Comparison of ENCODE assay signal across 9 mouse cellular contexts in genomic region chr15:82379511-82379870, GRCm38 (mm10). TPM values are rescaled to one million over a fixed set of nuclear protein-coding genes. Genes with fewer than 3 reads are reported as not detected.
DNase-seq lines count a peak whose midpoint lies in the region; ATAC-seq and TF ChIP-seq lines count a peak whose summit lies in the region.
"Had no signal": no experiment of that assay in that cellular context is flagged by ENCODE, and none has a peak within 500 bp of the region (broad histone marks: within the 10 kb centered on the region; RNA-seq: fewer than 3 reads in every experiment).

No protein-coding gene starts in this region.

- WGBS in kidney, embryonic 15.5 days, result 25% methylated on average over 7 of the region's 7 CpGs
- 16% methylated on average over 7 of the region's 7 CpGs for WGBS in forebrain, embryonic 11.5 days
- WGBS in limb, embryonic 14.5 days, result 28% methylated on average over 7 of the region's 7 CpGs
- 29% methylated on average over 7 of the region's 7 CpGs for WGBS in neural tube, embryonic 14.5 days

- no peak for DNase-seq in kidney, adult 9 months
- DNase-seq in forebrain, embryonic 11.5 days (ENCODE audit: low spot score), result no peak
- no peak for DNase-seq in limb, embryonic 14.5 days (ENCODE audit: low spot score)
- DNase-seq in ovary, adult 18-20 months (ENCODE audit: low spot score), result no peak
- no peak for DNase-seq in left cerebral cortex, postnatal 4 days
- no peak for DNase-seq in cerebellum, postnatal 14 days

- H3K4me1 ChIP-seq in kidney, embryonic 15.5 days, result peaks cover 40% of the 10 kb centered on the region
- peaks cover 6% of the 10 kb centered on the region; the same call in 1 of the 2 replicates for H3K4me1 ChIP-seq in forebrain, embryonic 11.5 days (replicated peaks; ENCODE audit: control insufficient read depth, insufficient read depth, low read length)
- peaks cover 6% of the 10 kb centered on the region; the same call in 1 of the 2 replicates for H3K4me1 ChIP-seq in limb, embryonic 14.5 days (ENCODE audit: control insufficient read depth, insufficient read depth, low read length)
- H3K4me1 ChIP-seq in neural tube, embryonic 14.5 days (ENCODE audit: control insufficient read depth, insufficient read depth, low read length), result no peaks in the 10 kb centered on the region

- intact Hi-C loops in left cerebral cortex, postnatal 4 days (cut with DNase I), result no loop called here

- no peaks in the 10 kb centered on the region for H3K9me3 ChIP-seq in kidney, embryonic 15.5 days (replicated peaks)
- H3K9me3 ChIP-seq in forebrain, embryonic 11.5 days (ENCODE audit: control insufficient read depth, low read length), result no peaks in the 10 kb centered on the region
- no peaks in the 10 kb centered on the region for H3K9me3 ChIP-seq in limb, embryonic 14.5 days (ENCODE audit: control insufficient read depth, low read length)
- no peaks in the 10 kb centered on the region for H3K9me3 ChIP-seq in neural tube, embryonic 14.5 days (ENCODE audit: control insufficient read depth, low read length)

- peak overlapping the region; percentile 55 for H3K4me3 ChIP-seq in kidney, embryonic 15.5 days (replicated peaks)
- peak overlapping the region; percentile 35; the same call in 1 of the 2 replicates for H3K4me3 ChIP-seq in forebrain, embryonic 11.5 days (ENCODE audit: low read depth, low read length)
- H3K4me3 ChIP-seq in limb, embryonic 14.5 days (replicated peaks; ENCODE audit: low read length), result peak overlapping the region; percentile 39
- peak overlapping the region; percentile 22 for H3K4me3 ChIP-seq in neural tube, embryonic 14.5 days (ENCODE audit: low read depth, low read length)

- H3K9ac ChIP-seq in kidney, embryonic 15.5 days, result peak overlapping the region; percentile 45; the same call in 1 of the 2 replicates
- H3K9ac ChIP-seq in forebrain, embryonic 11.5 days (ENCODE audit: low read length), result peak overlapping the region; percentile 64
- H3K9ac ChIP-seq in limb, embryonic 14.5 days (ENCODE audit: low read depth, low read length, severe bottlenecking), result peak overlapping the region; percentile 55
- 0 out of 2 replicates have a peak overlapping the region, but pooled peaks have one; percentile 41 for H3K9ac ChIP-seq in neural tube, embryonic 14.5 days (replicated peaks; ENCODE audit: low read depth, low read length)

- H3K4me2 ChIP-seq in kidney, embryonic 15.5 days, result peak overlapping the region; percentile 86
- peak overlapping the region; percentile 60 for H3K4me2 ChIP-seq in forebrain, embryonic 11.5 days (ENCODE audit: low read depth, low read length, severe bottlenecking)
- H3K4me2 ChIP-seq in limb, embryonic 14.5 days (replicated peaks; ENCODE audit: low read depth, low read length, severe bottlenecking), result peak overlapping the region; percentile 70
- H3K4me2 ChIP-seq in neural tube, embryonic 14.5 days (ENCODE audit: low read depth, low read length), result peak overlapping the region; percentile 52; the same call in 1 of the 2 replicates

- peak overlapping the region; percentile 93 for H3K27ac ChIP-seq in kidney, embryonic 15.5 days
- no peak overlapping the region for H3K27ac ChIP-seq in forebrain, embryonic 11.5 days (ENCODE audit: low read depth, low read length)
- 0 out of 2 replicates have a peak overlapping the region, but pooled peaks have one; percentile 0 for H3K27ac ChIP-seq in limb, embryonic 14.5 days (replicated peaks; ENCODE audit: low read depth, low read length)
- no peak overlapping the region for H3K27ac ChIP-seq in neural tube, embryonic 14.5 days (ENCODE audit: low read depth, low read length)

- no peaks in the 10 kb centered on the region for H3K27me3 ChIP-seq in kidney, embryonic 15.5 days
- no peaks in the 10 kb centered on the region for H3K27me3 ChIP-seq in forebrain, embryonic 11.5 days (ENCODE audit: control insufficient read depth, insufficient read depth, low read length)
- no peaks in the 10 kb centered on the region for H3K27me3 ChIP-seq in limb, embryonic 14.5 days (ENCODE audit: control insufficient read depth, insufficient read depth, low read length)
- no peaks in the 10 kb centered on the region for H3K27me3 ChIP-seq in neural tube, embryonic 14.5 days (ENCODE audit: control insufficient read depth, insufficient read depth, low read length)

- ATAC-seq in kidney, embryonic 15.5 days (replicated peaks; ENCODE audit: low FRiP score), result peak; percentile 76
- peak; percentile 51; the same call in 1 of the 2 replicates for ATAC-seq in forebrain, embryonic 11.5 days (replicated peaks; ENCODE audit: low FRiP score)
- ATAC-seq in limb, embryonic 14.5 days (ENCODE audit: low FRiP score, low read depth), result no peak
- no peak for ATAC-seq in neural tube, embryonic 14.5 days (ENCODE audit: low read depth)

- no peaks in the 10 kb centered on the region for H3K36me3 ChIP-seq in kidney, embryonic 15.5 days
- H3K36me3 ChIP-seq in forebrain, embryonic 11.5 days (ENCODE audit: control insufficient read depth, insufficient read depth, low read length), result no peaks in the 10 kb centered on the region
- no peaks in the 10 kb centered on the region for H3K36me3 ChIP-seq in limb, embryonic 14.5 days (ENCODE audit: control insufficient read depth, insufficient read depth, low read length)
- H3K36me3 ChIP-seq in neural tube, embryonic 14.5 days (ENCODE audit: control insufficient read depth, insufficient read depth, low read length), result no peaks in the 10 kb centered on the region

- no peak for TF ChIP-seq POLR2A in limb, embryonic 14.5 days (IDR thresholded peaks at IDR 0.05; ENCODE audit: borderline replicate concordance, extremely low read depth, insufficient read depth, insufficient read length)

RNA-seq across cellular contexts. Expression of gene Cyp2d22, which starts 0.6 kb away (rescaled TPM):
- polyA plus RNA-seq in kidney, embryonic 15.5 days (2015; fragmentation: Nextera tagmentation; extraction: Ambion mirVana), result 12.9 and 18.6 TPM in 2 replicates
- polyA plus RNA-seq in forebrain, embryonic 11.5 days (2014; fragmentation: Nextera tagmentation; extraction: Ambion mirVana), result 2.5 and 3.6 TPM in 2 replicates
- polyA plus RNA-seq in limb, embryonic 14.5 days (2012; rRNA removed), result 27.5 and 29.5 TPM in 2 replicates
- polyA plus RNA-seq in limb, embryonic 14.5 days (2014; fragmentation: Nextera tagmentation; extraction: Ambion mirVana), result 5.2 and 6.4 TPM in 2 replicates
- 0.99 and 1.8 TPM in 2 replicates for polyA plus RNA-seq in neural tube, embryonic 14.5 days (2014; fragmentation: Nextera tagmentation; extraction: Ambion mirVana)
- 1 to 10 TPM; 5.3 to 7.0 TPM for total RNA-seq in left cerebral cortex, postnatal 4 days (2021)

RNA-seq across cellular contexts. Expression of gene Cyp2d11, which starts 14.3 kb away (rescaled TPM):
- not detected in 2 replicates for polyA plus RNA-seq in kidney, embryonic 15.5 days (2015; fragmentation: Nextera tagmentation; extraction: Ambion mirVana)
- not detected in 2 replicates for polyA plus RNA-seq in forebrain, embryonic 11.5 days (2014; fragmentation: Nextera tagmentation; extraction: Ambion mirVana)
- polyA plus RNA-seq in limb, embryonic 14.5 days (2012; rRNA removed), result not detected in 2 replicates
- polyA plus RNA-seq in limb, embryonic 14.5 days (2014; fragmentation: Nextera tagmentation; extraction: Ambion mirVana), result not detected in 2 replicates
- polyA plus RNA-seq in neural tube, embryonic 14.5 days (2014; fragmentation: Nextera tagmentation; extraction: Ambion mirVana), result not detected in 2 replicates
- total RNA-seq in left cerebral cortex, postnatal 4 days (2021), result not detected
- polyA plus RNA-seq: Patski had no signal

RNA-seq across cellular contexts. Expression of gene Ndufa6, which starts 25.4 kb away (rescaled TPM):
- 428 and 459 TPM in 2 replicates for polyA plus RNA-seq in kidney, embryonic 15.5 days (2015; fragmentation: Nextera tagmentation; extraction: Ambion mirVana)
- 251 and 275 TPM in 2 replicates for polyA plus RNA-seq in forebrain, embryonic 11.5 days (2014; fragmentation: Nextera tagmentation; extraction: Ambion mirVana)
- polyA plus RNA-seq in limb, embryonic 14.5 days (2012; rRNA removed), result 252 and 318 TPM in 2 replicates
- 325 and 348 TPM in 2 replicates for polyA plus RNA-seq in limb, embryonic 14.5 days (2014; fragmentation: Nextera tagmentation; extraction: Ambion mirVana)
- polyA plus RNA-seq in neural tube, embryonic 14.5 days (2014; fragmentation: Nextera tagmentation; extraction: Ambion mirVana), result 391 and 432 TPM in 2 replicates
- total RNA-seq in left cerebral cortex, postnatal 4 days (2021), result 100 to 1,000 TPM; 161 to 174 TPM

RNA-seq across cellular contexts. Expression of gene Cyp2d10, which starts 27.5 kb away (rescaled TPM):
- 0.27 and 0.49 TPM in 2 replicates for polyA plus RNA-seq in kidney, embryonic 15.5 days (2015; fragmentation: Nextera tagmentation; extraction: Ambion mirVana)
- polyA plus RNA-seq in forebrain, embryonic 11.5 days (2014; fragmentation: Nextera tagmentation; extraction: Ambion mirVana), result not detected in 2 replicates
- polyA plus RNA-seq in limb, embryonic 14.5 days (2012; rRNA removed), result not detected in 2 replicates
- not detected in 2 replicates for polyA plus RNA-seq in limb, embryonic 14.5 days (2014; fragmentation: Nextera tagmentation; extraction: Ambion mirVana)
- polyA plus RNA-seq in neural tube, embryonic 14.5 days (2014; fragmentation: Nextera tagmentation; extraction: Ambion mirVana), result not detected in 2 replicates
- not detected for total RNA-seq in left cerebral cortex, postnatal 4 days (2021)

RNA-seq across cellular contexts. Expression of gene Smdt1, which starts 40.7 kb away (rescaled TPM):
- polyA plus RNA-seq in kidney, embryonic 15.5 days (2015; fragmentation: Nextera tagmentation; extraction: Ambion mirVana), result 296 and 297 TPM in 2 replicates
- 236 and 244 TPM in 2 replicates for polyA plus RNA-seq in forebrain, embryonic 11.5 days (2014; fragmentation: Nextera tagmentation; extraction: Ambion mirVana)
- polyA plus RNA-seq in limb, embryonic 14.5 days (2012; rRNA removed), result 175 and 178 TPM in 2 replicates
- polyA plus RNA-seq in limb, embryonic 14.5 days (2014; fragmentation: Nextera tagmentation; extraction: Ambion mirVana), result 255 and 258 TPM in 2 replicates
- 351 and 392 TPM in 2 replicates for polyA plus RNA-seq in neural tube, embryonic 14.5 days (2014; fragmentation: Nextera tagmentation; extraction: Ambion mirVana)
- 100 to 1,000 TPM; 122 to 125 TPM for total RNA-seq in left cerebral cortex, postnatal 4 days (2021)

Comparison
In these comparisons a context has a peak if more than half of its experiments do, and no peak if none do; other contexts are left out.
1. ATAC-seq: peak in kidney, embryonic 15.5 days (single experiment) and forebrain, embryonic 11.5 days (single experiment); none in limb, embryonic 14.5 days (single experiment) and neural tube, embryonic 14.5 days (single experiment).
2. H3K27ac ChIP-seq: peak in kidney, embryonic 15.5 days (single experiment) and limb, embryonic 14.5 days (single experiment); none in forebrain, embryonic 11.5 days (single experiment) and neural tube, embryonic 14.5 days (single experiment).
3. Peak in every context shown above with its lines, with median percentiles within 50 percentile points of each other: H3K4me2 ChIP-seq, H3K4me3 ChIP-seq and H3K9ac ChIP-seq.